Mouse (Mus musculus) stomach, embryonic 15.5 days (tissue): Measurements from ENCODE around the gene Mapk8ip1. TPM values are rescaled to one million over a fixed set of nuclear protein-coding genes. Genes with fewer than 3 reads are reported as not detected.
A peak's percentile ranks its signal among the peaks of the same experiment; 100 is the strongest.

Experiments used
- ATAC-seq: fragments of 200-750 bp; cut with Nextera tagmentation; 2 replicates; pipeline ENCODE4 v1.8.0; 2017; ENCODE audit warnings: low read depth, moderate number of reproducible peaks, moderate TSS enrichment; ENCODE audit not compliant: insufficient read depth, low FRiP score
- H3K27ac ChIP-seq: fragments of 300-500 bp; sonication (generic); 2 replicates; pipeline ENCODE4 v1.5.1; 2015; ENCODE audit warnings: mild to moderate bottlenecking, inconsistent platforms
- H3K27me3 ChIP-seq: fragments of 300-500 bp; sonication (generic); replicated peaks from 2 replicates; pipeline ENCODE4 v1.6.1; 2015; ENCODE audit warnings: inconsistent platforms
- H3K36me3 ChIP-seq: fragments of 300-500 bp; sonication (generic); 2 replicates; pipeline ENCODE4 v1.6.1; 2015; ENCODE audit warnings: inconsistent platforms
- H3K4me1 ChIP-seq: fragments of 300-500 bp; sonication (generic); 2 replicates; pipeline ENCODE4 v1.6.1; 2015; ENCODE audit warnings: inconsistent platforms
- H3K4me2 ChIP-seq: fragments of 300-500 bp; sonication (generic); 2 replicates; pipeline ENCODE4 v1.6.1; 2015; ENCODE audit warnings: mild to moderate bottlenecking, inconsistent platforms
- H3K4me3 ChIP-seq: fragments of 300-500 bp; sonication (generic); replicated peaks from 2 replicates; pipeline ENCODE4 v1.5.1; 2015; ENCODE audit warnings: inconsistent platforms
- H3K9ac ChIP-seq: fragments of 300-500 bp; sonication (generic); 2 replicates; pipeline ENCODE4 v1.6.1; 2015; ENCODE audit warnings: inconsistent platforms
- H3K9me3 ChIP-seq: fragments of 300-500 bp; sonication (generic); 2 replicates; pipeline ENCODE4 v1.6.1; 2016; ENCODE audit warnings: inconsistent platforms
- WGBS: fragments of 180-500 bp; shearing (Covaris S2); methylation state at CpG from one replicate; pipeline ENCODE4 v1.1.7; 2015; 5-methylcytosine and 5-hydroxymethylcytosine counted together
- polyA plus RNA-seq: library from polyadenylated mRNA; unstranded; fragments of >200 nt; fragmentation: Nextera tagmentation; extraction: Ambion mirVana; gene quantifications from 2 replicates; pipeline ENCODE4 v1.2.1, GENCODE M21; 2015

The Mapk8ip1 gene
- polyA plus RNA-seq, 1 experiment from 2014 or later: 23.4 TPM

DNA sequence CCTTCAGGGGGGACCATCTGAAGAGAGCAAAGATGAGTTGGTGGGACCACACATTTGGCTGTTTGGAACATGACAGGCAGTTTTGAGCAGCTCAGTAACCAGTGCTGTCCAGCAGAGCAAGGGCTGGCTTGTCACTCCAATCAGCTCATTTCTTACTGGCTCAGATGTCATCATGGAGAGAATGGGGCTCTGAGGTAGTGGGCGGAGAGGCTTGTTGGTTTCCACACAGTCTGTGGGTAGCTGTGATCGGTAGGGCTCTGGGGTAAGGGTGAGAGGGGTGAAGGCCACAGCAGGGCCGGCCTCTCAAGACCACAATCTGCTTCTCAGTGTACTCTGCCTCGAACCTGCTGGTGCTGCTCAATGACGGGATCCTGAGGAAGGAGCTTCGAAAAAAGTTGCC is 24.8 kb downstream of the Mapk8ip1 start:
- Histone ChIP-seq H3K4me3 (peak overlapping the region; percentile 77), H3K4me2 (peak overlapping the region; percentile 88), H3K27ac (no peak overlapping the region), H3K9ac (0 out of 2 replicates have a peak overlapping the region, but pooled peaks have one; percentile 57), H3K9me3 (no peaks in the 10 kb centered on the region), H3K36me3 (peaks cover 21% of the 10 kb centered on the region), H3K4me1 (peaks cover 44% of the 10 kb centered on the region), H3K27me3 (no peaks in the 10 kb centered on the region; the same call in 1 of the 2 replicates)
- WGBS: 82% methylated on average over 6 of the region's 6 CpGs
- no peak for ATAC-seq

DNA sequence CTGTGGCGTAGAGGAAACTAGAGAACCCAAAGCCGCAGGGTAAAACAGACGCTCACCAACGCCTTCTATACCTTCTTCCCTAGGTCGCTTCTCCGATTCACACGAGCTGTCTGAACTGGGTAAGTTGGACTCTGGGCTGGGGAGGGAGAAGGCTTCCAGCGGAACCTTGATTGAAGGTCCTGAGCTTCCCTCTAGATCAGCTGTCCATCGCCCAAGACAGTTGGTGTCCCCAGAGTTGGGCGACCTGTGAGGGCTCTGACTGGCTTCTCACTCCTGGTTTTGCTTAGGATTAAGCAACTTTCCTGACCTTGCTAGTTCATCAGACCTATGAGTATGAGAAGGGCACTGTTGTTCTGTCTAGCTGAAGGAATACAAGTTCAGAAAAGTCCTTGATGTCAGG is 25.3 kb downstream of the Mapk8ip1 start:
- H3K9me3 ChIP-seq: no peaks in the 10 kb centered on the region
- 6% methylated on average over 10 of the region's 10 CpGs for WGBS
- H3K9ac ChIP-seq: peak overlapping the region; percentile 57
- H3K27ac ChIP-seq: peak overlapping the region; percentile 96; the same call in 1 of the 2 replicates
- H3K4me2 ChIP-seq: peak overlapping the region; percentile 88
- peaks cover 45% of the 10 kb centered on the region for H3K4me1 ChIP-seq
- H3K27me3 ChIP-seq: no peaks in the 10 kb centered on the region; the same call in 1 of the 2 replicates
- H3K36me3 ChIP-seq: peaks cover 18% of the 10 kb centered on the region
- H3K4me3 ChIP-seq: peak overlapping the region; percentile 77
- ATAC-seq: no peak

DNA sequence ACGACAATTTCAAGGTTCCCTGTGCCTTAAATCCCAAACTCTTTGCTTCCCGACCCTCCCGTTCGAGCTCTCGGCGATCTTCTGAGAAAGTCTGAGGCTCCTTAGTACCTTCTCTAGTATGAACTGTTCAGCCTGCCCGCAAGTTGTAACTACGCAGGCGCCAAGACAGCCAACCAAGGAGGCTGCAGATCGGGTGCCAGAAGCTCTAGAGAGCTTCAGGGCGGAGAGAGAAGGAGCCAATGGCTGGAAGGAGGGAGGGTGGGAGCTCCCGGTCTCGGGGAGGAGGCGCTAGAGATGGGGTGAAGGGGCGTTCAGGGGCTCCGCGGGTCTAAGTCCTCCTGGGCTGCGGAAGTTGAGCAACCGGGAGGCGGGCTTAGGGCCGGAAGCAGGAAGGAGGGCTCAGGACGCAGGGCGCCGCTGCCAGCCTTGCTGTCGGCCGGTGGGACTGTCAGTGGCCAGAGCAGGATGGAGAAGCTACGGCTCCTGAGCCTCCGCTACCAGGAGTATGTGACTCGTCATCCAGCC is 25.9 kb downstream of the Mapk8ip1 start:
- Histone ChIP-seq H3K4me2 (peak overlapping the region; percentile 88), H3K27ac (peak overlapping the region; percentile 96), H3K27me3 (no peaks in the 10 kb centered on the region; the same call in 1 of the 2 replicates), H3K9me3 (no peaks in the 10 kb centered on the region), H3K4me1 (peaks cover 45% of the 10 kb centered on the region), H3K36me3 (peaks cover 17% of the 10 kb centered on the region), H3K9ac (peak overlapping the region; percentile 57), H3K4me3 (peak overlapping the region; percentile 77)
- peak; percentile 94 for ATAC-seq
- WGBS: under 1% methylated on average over 29 of the region's 29 CpGs

DNA sequence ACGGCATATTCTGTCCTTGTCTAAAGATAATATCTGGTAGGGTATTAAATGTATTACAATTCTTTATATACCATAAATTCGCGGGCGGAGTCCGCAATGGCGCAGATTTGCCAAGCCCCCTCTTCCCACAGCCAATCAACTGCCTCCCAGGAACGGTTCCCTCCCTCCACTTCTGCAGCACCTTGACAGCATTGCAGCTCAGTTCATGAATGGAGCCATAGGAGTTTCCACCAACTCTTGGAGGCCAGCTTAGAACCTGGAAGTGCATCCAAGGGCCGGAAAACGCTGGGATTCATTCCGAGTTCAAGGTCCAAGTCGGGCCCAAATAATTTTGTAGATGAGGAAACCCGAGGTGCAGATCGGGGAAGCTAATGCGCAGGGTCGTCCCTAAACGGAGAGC is 26.5 kb downstream of the Mapk8ip1 start, which contains the start of the genes Pex16 and Large2:
Gene Pex16 (plus strand): TSS at position 163 of the 400 bp plus-strand sequence.
Gene Large2 (minus strand): TSS at position 356 of the 400 bp plus-strand sequence.
- ATAC-seq: no peak
- Histone ChIP-seq H3K4me3 (peak within 1 kb of the TSS; percentile 77), H3K27me3 (no peaks in the 10 kb centered on the region; the same call in 1 of the 2 replicates), H3K27ac (peak within 1 kb of the TSS; percentile 96), H3K4me1 (peaks cover 45% of the 10 kb centered on the region), H3K4me2 (peak within 1 kb of the TSS; percentile 88), H3K9ac (peak within 1 kb of the TSS; percentile 57), H3K36me3 (peaks cover 15% of the 10 kb centered on the region), H3K9me3 (no peaks in the 10 kb centered on the region)
- under 1% methylated on average over 16 of the region's 16 CpGs for WGBS

DNA sequence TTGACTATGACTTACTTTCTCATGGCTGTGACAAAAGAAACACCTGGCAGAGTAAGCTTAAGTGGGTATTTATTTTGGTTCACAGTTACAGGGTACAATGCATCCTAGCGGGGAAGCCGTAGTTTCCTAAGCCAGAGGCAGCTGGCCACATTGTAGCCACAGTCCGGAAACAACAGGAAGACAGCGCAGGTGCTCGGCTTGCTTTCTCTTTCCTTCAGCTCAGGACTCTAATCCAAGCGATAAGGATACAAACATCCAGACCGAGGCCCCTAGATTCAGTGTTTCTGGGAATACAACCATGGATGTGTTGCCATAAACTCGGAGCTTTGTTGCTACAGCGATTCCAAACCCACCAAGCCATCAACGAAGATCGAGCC is 27.6 kb downstream of the Mapk8ip1 start:
- peak overlapping the region; percentile 74 for H3K27ac ChIP-seq
- H3K4me3 ChIP-seq: no peak overlapping the region
- peak overlapping the region; percentile 88; the same call in 1 of the 2 replicates for H3K4me2 ChIP-seq
- H3K9ac ChIP-seq: no peak overlapping the region
- peaks cover 4% of the 10 kb centered on the region; the same call in 1 of the 2 replicates for H3K27me3 ChIP-seq
- peaks cover 4% of the 10 kb centered on the region; the same call in 1 of the 2 replicates for H3K36me3 ChIP-seq
- 81% methylated on average over 11 of the region's 11 CpGs for WGBS
- H3K9me3 ChIP-seq: no peaks in the 10 kb centered on the region
- ATAC-seq: no peak
- peaks cover 45% of the 10 kb centered on the region for H3K4me1 ChIP-seq

DNA sequence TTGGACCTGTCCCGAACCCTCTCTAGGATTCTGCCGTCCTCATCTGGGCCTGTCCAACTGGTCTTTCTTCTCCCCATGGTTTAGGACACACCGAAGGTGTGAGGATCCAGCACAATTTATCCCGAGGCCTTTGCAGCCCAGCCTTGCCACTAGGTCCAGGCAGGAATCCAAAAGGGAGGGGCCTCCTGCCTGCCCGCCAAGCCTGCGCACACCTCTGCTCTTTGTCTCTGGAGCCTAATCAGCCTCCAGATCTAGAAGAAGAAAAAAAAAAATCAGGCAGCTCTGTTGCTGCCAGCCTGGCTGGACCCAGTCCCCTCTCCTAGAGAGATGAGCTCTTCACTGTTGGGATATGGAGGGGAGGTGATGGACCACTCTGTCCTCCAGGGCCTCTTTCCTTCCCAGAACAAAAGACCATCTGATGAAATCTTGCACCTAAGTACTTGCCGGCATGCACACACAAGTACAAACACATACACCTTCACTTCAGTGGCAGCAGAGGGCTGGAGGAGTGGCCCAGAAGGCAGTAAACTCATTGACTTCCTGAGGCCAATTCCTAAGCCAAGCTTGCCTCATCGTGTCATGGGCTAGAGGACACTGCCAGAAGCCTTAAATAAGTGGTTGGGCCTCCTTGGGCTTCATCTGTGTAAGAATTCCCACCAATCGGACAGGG is 28.2 kb downstream of the Mapk8ip1 start:
- no peak for ATAC-seq
- no peaks in the 10 kb centered on the region for H3K36me3 ChIP-seq
- no peak overlapping the region for H3K9ac ChIP-seq
- H3K4me3 ChIP-seq: no peak overlapping the region
- 51% methylated on average over 9 of the region's 9 CpGs for WGBS
- H3K4me2 ChIP-seq: no peak overlapping the region
- peaks cover 4% of the 10 kb centered on the region; the same call in 1 of the 2 replicates for H3K27me3 ChIP-seq
- peaks cover 45% of the 10 kb centered on the region for H3K4me1 ChIP-seq
- H3K27ac ChIP-seq: peak overlapping the region; percentile 74
- no peaks in the 10 kb centered on the region for H3K9me3 ChIP-seq

DNA sequence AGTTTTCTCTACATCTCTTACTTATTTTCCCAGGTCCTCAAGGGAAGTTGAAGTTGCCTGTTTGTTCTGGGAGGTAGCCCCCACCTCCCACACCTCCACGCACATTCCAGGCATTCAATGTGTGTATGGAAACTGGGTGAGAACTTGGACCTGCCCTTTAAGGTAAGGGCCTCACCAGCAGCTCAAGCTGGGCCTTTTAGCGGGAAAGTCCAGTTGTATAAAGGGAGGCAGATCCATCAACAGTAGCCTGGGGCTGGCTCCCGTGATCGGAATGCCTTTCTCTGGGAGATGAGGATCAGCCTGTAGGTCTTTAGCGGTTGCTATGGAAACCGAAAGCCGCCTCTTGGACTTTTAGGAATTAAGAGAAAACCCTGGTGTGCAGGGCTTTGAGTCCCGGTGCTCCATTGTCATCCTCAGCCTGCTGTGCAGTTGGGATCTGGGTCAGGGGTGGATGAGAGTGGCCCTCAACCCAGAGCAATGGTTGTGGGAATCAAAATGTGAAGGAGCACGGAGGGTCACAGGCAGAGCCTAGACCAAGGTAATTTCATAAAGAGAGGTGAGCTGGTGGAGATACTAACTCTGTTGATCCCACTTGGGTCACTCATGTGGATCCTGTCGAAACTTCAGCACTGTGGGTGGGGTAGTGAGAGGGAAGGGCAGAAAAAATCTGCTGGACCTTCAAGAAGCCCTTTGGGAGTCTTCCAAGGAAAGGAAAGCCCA is 28.9 kb downstream of the Mapk8ip1 start:
- Histone ChIP-seq H3K36me3 (no peaks in the 10 kb centered on the region), H3K9me3 (no peaks in the 10 kb centered on the region), H3K4me3 (no peak overlapping the region), H3K9ac (no peak overlapping the region), H3K4me2 (peak overlapping the region; percentile 84; the same call in 1 of the 2 replicates), H3K4me1 (peaks cover 45% of the 10 kb centered on the region), H3K27ac (peak overlapping the region; percentile 74), H3K27me3 (peaks cover 4% of the 10 kb centered on the region; the same call in 1 of the 2 replicates)
- WGBS: 29% methylated on average over 10 of the region's 10 CpGs
- ATAC-seq: no peak

DNA sequence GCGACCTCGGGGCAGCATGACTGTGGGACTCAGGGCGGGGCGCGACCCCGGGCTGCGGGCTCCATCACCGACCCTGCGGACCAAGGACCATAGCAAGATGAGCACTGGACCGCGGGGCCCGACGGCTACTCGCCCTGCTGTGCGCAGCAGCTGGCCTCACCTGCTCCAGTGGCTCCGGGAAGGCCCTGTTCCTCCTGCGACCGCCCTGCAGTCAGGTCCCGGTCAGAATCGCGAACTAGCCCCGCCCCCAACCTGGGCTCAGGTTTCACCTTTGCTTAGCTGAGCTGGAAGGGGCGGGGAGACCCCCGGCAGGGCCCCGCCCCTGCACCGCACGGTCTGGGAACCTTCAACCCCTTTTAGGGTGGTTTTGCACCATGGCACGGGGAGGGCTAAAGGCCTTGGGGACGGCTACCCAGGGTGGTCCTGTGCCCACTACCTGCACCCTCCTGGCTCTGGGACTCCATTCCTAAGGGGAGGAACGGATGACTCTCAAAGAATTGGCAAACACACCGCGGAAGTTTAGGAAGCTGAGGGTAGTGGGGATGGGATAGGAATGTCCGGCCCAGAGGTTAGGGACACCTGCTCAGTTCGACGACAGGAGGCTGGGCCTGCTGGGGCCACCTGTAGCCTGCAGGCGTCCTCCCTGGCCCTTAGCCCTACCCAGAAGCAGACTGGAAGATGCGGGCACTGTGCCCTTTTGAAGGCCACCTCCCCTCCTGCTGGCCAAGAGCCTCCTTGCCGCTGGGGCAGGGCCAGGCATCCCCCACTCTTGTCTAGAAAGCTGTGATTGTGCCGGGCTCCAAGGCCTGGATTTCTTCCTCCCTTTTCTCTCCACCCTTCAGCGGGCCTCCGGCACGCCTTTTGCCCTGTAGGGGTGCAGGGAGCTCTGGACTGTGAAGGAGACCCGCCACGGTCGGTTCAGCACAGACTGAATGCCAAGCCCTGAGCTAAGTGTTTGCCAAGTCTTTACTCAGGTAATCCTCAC is 29.9 kb downstream of the Mapk8ip1 start:
- Histone ChIP-seq H3K27me3 (peaks cover 4% of the 10 kb centered on the region; the same call in 1 of the 2 replicates), H3K4me3 (peak overlapping the region; percentile 50), H3K36me3 (0 out of 2 replicates have a peak, but pooled peaks cover 3% of the 10 kb centered on the region), H3K4me2 (peak overlapping the region; percentile 84), H3K27ac (peak overlapping the region; percentile 74), H3K4me1 (peaks cover 42% of the 10 kb centered on the region), H3K9ac (peak overlapping the region; percentile 23; the same call in 1 of the 2 replicates), H3K9me3 (no peaks in the 10 kb centered on the region)
- ATAC-seq: peak; percentile 63
- 4% methylated on average over 45 of the region's 45 CpGs for WGBS

DNA sequence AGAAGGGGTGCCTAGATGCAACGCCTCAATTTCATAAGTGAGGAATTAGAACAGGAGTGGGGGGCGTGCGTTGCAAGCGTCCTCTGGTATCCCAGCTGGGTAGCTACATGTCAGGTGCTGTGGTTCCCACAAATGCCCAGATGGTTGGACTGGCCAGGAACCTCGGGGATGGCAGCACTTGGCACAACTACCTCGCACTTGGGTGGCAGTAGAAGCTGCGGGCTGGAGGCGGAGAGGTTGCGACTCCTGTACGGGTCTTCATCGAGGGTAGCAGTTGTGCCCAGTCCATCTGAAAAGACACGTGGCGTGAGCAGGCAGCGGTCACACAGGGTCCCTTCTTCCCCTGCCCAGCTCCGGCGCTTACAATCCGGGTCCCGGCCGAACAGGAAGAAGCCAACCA is 30.7 kb downstream of the Mapk8ip1 start:
- H3K27ac ChIP-seq: no peak overlapping the region; the same call in 1 of the 2 replicates
- 12% methylated on average over 18 of the region's 19 CpGs for WGBS
- peak overlapping the region; percentile 84 for H3K4me2 ChIP-seq
- H3K4me3 ChIP-seq: peak overlapping the region; percentile 50
- H3K9ac ChIP-seq: peak overlapping the region; percentile 23; the same call in 1 of the 2 replicates
- H3K4me1 ChIP-seq: peaks cover 37% of the 10 kb centered on the region
- no peaks in the 10 kb centered on the region for H3K9me3 ChIP-seq
- H3K27me3 ChIP-seq: peaks cover 4% of the 10 kb centered on the region; the same call in 1 of the 2 replicates
- ATAC-seq: no peak
- H3K36me3 ChIP-seq: 0 out of 2 replicates have a peak, but pooled peaks cover 3% of the 10 kb centered on the region

DNA sequence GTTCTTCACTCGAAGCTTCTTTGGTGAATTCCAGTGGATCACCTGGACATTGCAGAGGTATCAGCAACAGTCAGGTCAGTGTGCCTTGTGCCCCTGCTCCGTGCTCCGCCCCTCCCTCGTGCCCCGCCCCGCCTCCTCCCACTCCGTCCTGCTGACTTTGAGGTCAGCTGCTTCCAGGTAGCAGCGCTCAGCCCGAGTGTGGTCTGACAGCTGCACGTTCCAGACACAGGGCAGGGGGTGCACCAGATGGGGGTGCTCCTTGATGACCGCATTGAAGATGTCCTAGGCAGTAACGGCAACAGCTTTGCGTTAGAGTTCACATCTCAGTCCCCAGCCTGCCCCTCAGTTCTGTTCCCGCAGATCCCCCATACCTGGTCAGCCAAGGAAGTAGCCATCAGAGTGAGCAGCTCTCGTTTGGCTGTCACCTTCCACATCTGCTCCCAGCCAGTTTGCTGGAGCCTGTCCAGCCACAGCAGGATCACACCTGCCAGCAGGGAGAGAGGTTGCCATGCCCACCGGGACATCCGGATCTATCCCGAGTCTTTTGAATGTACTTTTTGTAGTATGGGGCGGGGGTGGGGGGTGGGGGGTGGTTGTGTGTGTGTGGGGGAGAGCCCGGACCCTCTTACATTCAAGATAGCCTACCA is 33.6 kb downstream of the Mapk8ip1 start:
- H3K9me3 ChIP-seq: no peaks in the 10 kb centered on the region
- H3K27me3 ChIP-seq: peaks cover 4% of the 10 kb centered on the region; the same call in 1 of the 2 replicates
- no peak overlapping the region for H3K27ac ChIP-seq
- WGBS: 24% methylated on average over 20 of the region's 20 CpGs
- no peak overlapping the region for H3K4me3 ChIP-seq
- ATAC-seq: no peak
- H3K4me2 ChIP-seq: no peak overlapping the region
- no peak overlapping the region for H3K9ac ChIP-seq
- H3K36me3 ChIP-seq: peaks cover 10% of the 10 kb centered on the region; the same call in 1 of the 2 replicates
- H3K4me1 ChIP-seq: peaks cover 22% of the 10 kb centered on the region
